Mouse (Mus musculus) liver, adult 10 weeks (tissue): Measurements from ENCODE around the gene Mcemp1. TPM values are rescaled to one million over a fixed set of nuclear protein-coding genes. Genes with fewer than 3 reads are reported as not detected.

Experiments
- polyA plus RNA-seq: library from polyadenylated mRNA; stranded (reverse); fragments of 350-450 nt; fragmentation: Illumina TruSeq; extraction: RNeasy Lipid Tissue Mini Kit (QIAGEN cat#74804); gene quantifications from one replicate; pipeline ENCODE4 v1.2.3, GENCODE M21; 2014; ENCODE audit warnings: low read depth, low replicate concordance

Gene Mcemp1
- polyA plus RNA-seq, result not detected

GRCm38 (mm10) chr8:3665507-3665906, at the start of gene Mcemp1:
Mcemp1 (plus strand) TSS chr8:3665754.

GRCm38 (mm10) chr8:3621199-3621970, 44.2 kb upstream of the Mcemp1 start, which contains the start of the genes Xab2 and Pet100:
Xab2 (minus strand) TSS chr8:3621316.
Pet100 (plus strand) TSS chr8:3621548.

GRCm38 (mm10) chr8:3625445-3625844, 40.1 kb upstream of the Mcemp1 start, which contains the start of gene Pcp2:
Pcp2 (minus strand) TSS chr8:3625545.

DNA sequence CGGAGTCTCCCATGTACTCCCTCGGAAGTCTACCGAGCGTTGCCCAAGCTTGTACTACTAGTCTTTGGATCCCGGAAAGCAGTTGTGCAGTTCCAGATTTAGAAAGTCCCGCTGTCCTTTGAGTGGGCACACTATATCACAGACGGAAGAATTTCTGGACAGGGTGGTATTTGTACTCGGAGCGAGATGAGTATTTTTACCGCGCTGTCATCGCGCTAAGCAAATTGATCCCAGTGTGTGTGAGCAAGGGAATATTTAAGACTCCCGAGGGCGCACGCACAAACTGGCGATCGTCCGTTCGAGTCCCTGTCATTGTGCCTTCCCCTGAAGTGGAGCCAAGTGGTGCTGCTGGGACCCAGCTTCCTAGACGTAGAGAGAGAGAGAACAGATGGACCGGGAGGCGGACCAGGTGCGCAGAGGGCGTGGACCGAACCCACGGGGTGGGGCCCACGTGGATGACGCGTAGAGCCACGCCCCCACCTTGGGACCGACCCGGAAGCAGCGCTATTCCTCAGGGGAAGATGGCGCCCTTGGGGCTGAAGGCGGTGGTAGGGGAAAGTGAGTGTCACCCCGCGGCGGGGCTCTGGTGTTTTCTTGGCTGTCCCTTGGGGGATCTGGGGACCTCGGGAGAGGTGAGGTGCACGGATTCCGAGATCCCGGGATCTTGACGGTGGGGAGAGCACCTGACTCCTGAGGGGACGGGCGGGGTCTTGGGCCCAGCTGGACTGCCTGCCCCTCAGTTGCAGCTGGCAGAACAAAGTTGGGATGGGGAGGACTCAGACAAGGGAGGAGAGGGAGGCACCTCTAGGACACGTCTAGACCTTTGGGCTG, 34.7 kb upstream of the Mcemp1 start, which contains the start of gene Stxbp2:
Stxbp2 (plus strand) TSS at position 309 of the 831 bp plus-strand sequence.

DNA sequence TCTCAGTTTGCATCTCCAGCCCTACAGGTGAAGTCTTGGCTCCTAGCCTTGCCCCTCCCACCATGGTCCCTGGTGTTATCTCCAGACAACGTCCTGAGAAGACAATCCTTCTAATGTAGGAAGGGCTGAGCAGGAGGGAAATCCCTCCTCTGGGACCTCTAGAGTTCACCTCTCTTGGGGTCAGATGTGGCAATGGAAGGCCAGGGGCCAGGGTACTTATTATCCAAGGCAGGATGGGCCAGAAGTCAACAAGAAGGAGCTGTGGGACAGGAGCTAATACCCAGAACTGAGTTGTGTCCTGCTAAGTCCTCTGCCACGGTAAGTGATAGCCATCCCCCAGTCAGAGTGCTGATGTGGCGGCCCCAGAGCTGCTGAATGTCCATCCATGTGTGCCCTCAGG, 10.0 kb upstream of the Mcemp1 start, which contains the start of gene Retn:
Retn (plus strand) TSS at position 245 of the 400 bp plus-strand sequence.

GRCm38 (mm10) chr8:3671980-3672491, 6.5 kb downstream of the Mcemp1 start, which contains the start of gene Fcor:
Fcor (minus strand) TSS chr8:3672362.

DNA sequence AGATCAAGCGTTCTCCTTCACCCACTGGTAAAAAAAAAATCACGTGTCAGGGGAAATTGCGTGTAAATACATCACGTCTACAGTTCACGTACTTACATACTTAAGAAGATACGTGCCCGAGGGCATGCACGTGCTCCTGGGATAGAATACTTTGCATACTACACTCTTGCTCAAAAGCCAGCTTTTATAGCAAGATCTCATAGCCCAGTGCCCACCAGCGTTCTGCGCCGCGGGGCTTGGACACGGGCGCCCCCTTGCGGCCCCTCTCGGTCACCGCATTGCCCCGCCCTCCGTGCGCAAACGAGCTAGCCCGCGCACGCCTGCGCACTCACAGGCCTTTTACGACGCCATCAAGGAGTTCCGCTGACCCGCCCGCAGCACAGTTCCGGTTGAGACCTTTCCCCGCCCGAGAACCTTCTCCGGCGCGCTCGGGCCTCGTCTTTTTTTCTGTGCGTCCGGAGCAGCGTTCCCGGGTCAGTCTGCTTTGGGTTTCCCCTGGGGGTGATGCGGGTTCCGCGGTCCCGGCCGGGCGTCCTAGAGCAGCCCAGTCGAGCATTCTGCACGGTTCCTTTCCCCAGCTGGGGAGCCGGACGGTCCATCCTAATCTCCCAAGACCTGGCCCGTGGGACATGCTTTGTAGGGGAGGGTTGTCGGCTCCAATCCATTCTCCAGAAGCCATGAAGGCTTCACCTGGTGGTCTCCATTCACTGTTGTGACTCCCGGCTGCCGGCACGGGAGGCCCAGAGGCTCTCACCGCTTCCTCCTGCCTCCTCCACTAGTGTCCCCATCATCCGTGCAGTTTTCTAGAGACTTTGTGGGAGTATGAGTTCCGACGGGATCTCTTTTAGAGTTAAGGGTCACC, 10.8 kb downstream of the Mcemp1 start, which contains the start of gene Trappc5:
Trappc5 (plus strand) TSS at position 169 of the 862 bp plus-strand sequence.

GRCm38 (mm10) chr8:3694121-3694520, 28.6 kb downstream of the Mcemp1 start, which contains the start of gene Fcer2a:
Fcer2a (minus strand) TSS chr8:3694175.

Other genes with a start within 250 kb of the Mcemp1 start
- 5.9 TPM for gene Pex11g, start 198.1 kb upstream of the Mcemp1 start, polyA plus RNA-seq
- gene Tex45, start 194.9 kb upstream of the Mcemp1 start, polyA plus RNA-seq, result not detected
- 2.8 TPM for gene Zfp358, start 172.6 kb upstream of the Mcemp1 start, polyA plus RNA-seq
- 12.2 TPM for gene Mcoln1, start 165.3 kb upstream of the Mcemp1 start, polyA plus RNA-seq
- gene Pnpla6, start 150.4 kb upstream of the Mcemp1 start, polyA plus RNA-seq, result 7.7 TPM
- gene C330021F23Rik, start 97.8 kb upstream of the Mcemp1 start, polyA plus RNA-seq, result 2.6 TPM
- gene Camsap3, start 78.5 kb upstream of the Mcemp1 start, polyA plus RNA-seq, result 1.3 TPM
- 0.58 TPM for gene Xab2, start 44.4 kb upstream of the Mcemp1 start, polyA plus RNA-seq
- gene Pet100, start 44.2 kb upstream of the Mcemp1 start, polyA plus RNA-seq, result 26.2 TPM
- gene Pcp2, start 40.2 kb upstream of the Mcemp1 start, polyA plus RNA-seq, result not detected
- gene Stxbp2, start 34.8 kb upstream of the Mcemp1 start, polyA plus RNA-seq, result 13.2 TPM
- 0.50 TPM for gene Retn, start 10.0 kb upstream of the Mcemp1 start, polyA plus RNA-seq
- gene Fcor, start 6.6 kb downstream of the Mcemp1 start, polyA plus RNA-seq, result not detected
- gene Trappc5, start 10.5 kb downstream of the Mcemp1 start, polyA plus RNA-seq, result 3.7 TPM
- 0.42 TPM for gene Fcer2a, start 28.4 kb downstream of the Mcemp1 start, polyA plus RNA-seq
- 35.9 TPM for gene Clec4g, start 54.9 kb downstream of the Mcemp1 start, polyA plus RNA-seq
- 0.72 TPM for gene Cd209a, start 83.2 kb downstream of the Mcemp1 start, polyA plus RNA-seq
- not detected for gene Cd209e, start 188.6 kb downstream of the Mcemp1 start, polyA plus RNA-seq
- not detected for gene Cd209d, start 212.8 kb downstream of the Mcemp1 start, polyA plus RNA-seq